Mouse (Mus musculus) forebrain, embryonic 15.5 days (tissue): ENCODE measurements around the gene Zfp341. TPM values are rescaled to one million over a fixed set of nuclear protein-coding genes. Genes with fewer than 3 reads are reported as not detected.

Experiments
- ATAC-seq: fragments of 200-750 bp; cut with Nextera tagmentation; replicated peaks from 2 replicates; pipeline ENCODE4 v1.8.0; 2017; ENCODE audit warnings: mild to moderate bottlenecking, moderate TSS enrichment, moderate library complexity
- H3K27ac ChIP-seq: fragments of 300-500 bp; sonication (generic); replicated peaks from 2 replicates; pipeline ENCODE4 v1.5.1; 2015; ENCODE audit warnings: mild to moderate bottlenecking, inconsistent platforms
- H3K27me3 ChIP-seq: fragments of 300-500 bp; sonication (generic); 2 replicates; pipeline ENCODE4 v1.6.1; 2015; ENCODE audit warnings: inconsistent platforms
- H3K36me3 ChIP-seq: fragments of 300-500 bp; sonication (generic); 2 replicates; pipeline ENCODE4 v1.6.1; 2015; ENCODE audit warnings: mild to moderate bottlenecking, inconsistent platforms
- H3K4me1 ChIP-seq: fragments of 300-500 bp; sonication (generic); 2 replicates; pipeline ENCODE4 v1.6.1; 2015; ENCODE audit warnings: inconsistent platforms
- H3K4me2 ChIP-seq: fragments of 300-500 bp; sonication (generic); replicated peaks from 2 replicates; pipeline ENCODE4 v1.6.1; 2015; ENCODE audit warnings: mild to moderate bottlenecking, inconsistent platforms
- H3K4me3 ChIP-seq: fragments of 300-500 bp; sonication (generic); 2 replicates; pipeline ENCODE4 v1.5.1; 2015; ENCODE audit warnings: mild to moderate bottlenecking, inconsistent platforms
- H3K9ac ChIP-seq: fragments of 300-500 bp; sonication (generic); replicated peaks from 2 replicates; pipeline ENCODE4 v1.6.1; 2015; ENCODE audit warnings: mild to moderate bottlenecking, inconsistent platforms
- H3K9me3 ChIP-seq: fragments of 300-500 bp; sonication (generic); 2 replicates; pipeline ENCODE4 v1.6.1; 2016; ENCODE audit warnings: inconsistent platforms
- whole genome bisulfite sequencing: fragments of 180-500 bp; shearing (Covaris S2); methylation state at CpG from one replicate; pipeline ENCODE4 v1.1.7; 2015; ENCODE audit warnings: mixed read lengths; 5-methylcytosine and 5-hydroxymethylcytosine counted together
- polyA plus RNA-seq: library from polyadenylated mRNA; unstranded; fragments of >200 nt; fragmentation: Nextera tagmentation; extraction: Ambion mirVana; gene quantifications from 2 replicates; pipeline ENCODE4 v1.2.1, GENCODE M21; 2015

The Zfp341 gene
- polyA plus RNA-seq, 1 experiment from 2014 or later: 2.7 TPM

- ATAC-seq: no peak
- H3K36me3 ChIP-seq: no peaks in the 10 kb centered on the region
Measured at GRCm38 (mm10) chr2:154572996-154573395, 40.1 kb upstream of the Zfp341 start.

GRCm38 (mm10) chr2:154574271-154574670 is 38.8 kb upstream of the Zfp341 start:
- H3K36me3 ChIP-seq: no peaks in the 10 kb centered on the region
- no peak for ATAC-seq
- H3K4me3 ChIP-seq: no peak overlapping the region
- 32% methylated on average over 7 of the region's 7 CpGs for WGBS
- no peaks in the 10 kb centered on the region for H3K9me3 ChIP-seq
- no peak overlapping the region for H3K27ac ChIP-seq
- no peak overlapping the region for H3K9ac ChIP-seq
- H3K27me3 ChIP-seq: no peaks in the 10 kb centered on the region
- H3K4me2 ChIP-seq: no peak overlapping the region
- H3K4me1 ChIP-seq: peaks cover 22% of the 10 kb centered on the region

More at GRCm38 (mm10) chr2:154572996-154573395, 40.1 kb upstream of the Zfp341 start:
- Histone ChIP-seq H3K4me1 (peaks cover 35% of the 10 kb centered on the region), H3K4me3 (no peak overlapping the region), H3K27me3 (no peaks in the 10 kb centered on the region), H3K27ac (no peak overlapping the region), H3K4me2 (no peak overlapping the region), H3K9ac (no peak overlapping the region), H3K9me3 (no peaks in the 10 kb centered on the region)
- WGBS: 81% methylated on average over 3 of the region's 3 CpGs

- H3K27me3 ChIP-seq: no peaks in the 10 kb centered on the region
- H3K27ac ChIP-seq: peak overlapping the region; percentile 25; the same call in 1 of the 2 replicates
- H3K9ac ChIP-seq: no peak overlapping the region
- 30% methylated on average over 12 of the region's 12 CpGs for WGBS
- peak; percentile 29; the same call in 1 of the 2 replicates for ATAC-seq
- H3K4me2 ChIP-seq: no peak overlapping the region
- H3K4me3 ChIP-seq: no peak overlapping the region
- no peaks in the 10 kb centered on the region for H3K36me3 ChIP-seq
- no peaks in the 10 kb centered on the region for H3K9me3 ChIP-seq
- H3K4me1 ChIP-seq: peaks cover 12% of the 10 kb centered on the region
Measured at GRCm38 (mm10) chr2:154576876-154577743, 36.0 kb upstream of the Zfp341 start.

- Histone ChIP-seq H3K9ac (no peak overlapping the region), H3K9me3 (no peaks in the 10 kb centered on the region), H3K27ac (no peak overlapping the region), H3K27me3 (no peaks in the 10 kb centered on the region), H3K36me3 (no peaks in the 10 kb centered on the region), H3K4me1 (peaks cover 12% of the 10 kb centered on the region), H3K4me3 (no peak overlapping the region), H3K4me2 (no peak overlapping the region)
- WGBS: 78% methylated on average over 6 of the region's 6 CpGs
- ATAC-seq: 0 out of 2 replicates have a peak, but pooled peaks have one; percentile 23
Measured at GRCm38 (mm10) chr2:154577744-154578067, 35.4 kb upstream of the Zfp341 start.

- no peak for ATAC-seq
- H3K27ac ChIP-seq: no peak overlapping the region; the same call in 1 of the 2 replicates
- H3K4me3 ChIP-seq: no peak overlapping the region
- H3K4me2 ChIP-seq: no peak overlapping the region
- H3K36me3 ChIP-seq: no peaks in the 10 kb centered on the region
- H3K9ac ChIP-seq: no peak overlapping the region
- no peaks in the 10 kb centered on the region for H3K27me3 ChIP-seq
- no peaks in the 10 kb centered on the region for H3K9me3 ChIP-seq
- 76% methylated on average over 8 of the region's 8 CpGs for WGBS
- H3K4me1 ChIP-seq: peaks cover 40% of the 10 kb centered on the region
Measured at GRCm38 (mm10) chr2:154580586-154580985, 32.5 kb upstream of the Zfp341 start.

- no peak overlapping the region for H3K9ac ChIP-seq
- H3K36me3 ChIP-seq: no peaks in the 10 kb centered on the region
- no peak for ATAC-seq
- H3K4me2 ChIP-seq: no peak overlapping the region
- H3K4me3 ChIP-seq: no peak overlapping the region
- 97% methylated on average over 1 of the region's 1 CpGs for WGBS
- peaks cover 44% of the 10 kb centered on the region for H3K4me1 ChIP-seq
- H3K9me3 ChIP-seq: no peaks in the 10 kb centered on the region
- H3K27ac ChIP-seq: no peak overlapping the region
- no peaks in the 10 kb centered on the region for H3K27me3 ChIP-seq
Measured at GRCm38 (mm10) chr2:154581421-154581820, 31.7 kb upstream of the Zfp341 start.

- no peak overlapping the region for H3K9ac ChIP-seq
- H3K4me3 ChIP-seq: no peak overlapping the region
- ATAC-seq: peak; percentile 95
- H3K27ac ChIP-seq: peak overlapping the region; percentile 88
- 43% methylated on average over 15 of the region's 15 CpGs for WGBS
- peak overlapping the region; percentile 0; the same call in 1 of the 2 replicates for H3K4me2 ChIP-seq
- peaks cover 32% of the 10 kb centered on the region for H3K4me1 ChIP-seq
- no peaks in the 10 kb centered on the region for H3K36me3 ChIP-seq
- no peaks in the 10 kb centered on the region for H3K9me3 ChIP-seq
- H3K27me3 ChIP-seq: no peaks in the 10 kb centered on the region
Measured at GRCm38 (mm10) chr2:154583906-154584872, 28.9 kb upstream of the Zfp341 start.

- H3K27ac ChIP-seq: peak overlapping the region; percentile 88
- H3K36me3 ChIP-seq: no peaks in the 10 kb centered on the region
- no peak overlapping the region for H3K4me2 ChIP-seq
- H3K9ac ChIP-seq: peak overlapping the region; percentile 16; the same call in 1 of the 2 replicates
- ATAC-seq: no peak
- no peaks in the 10 kb centered on the region for H3K9me3 ChIP-seq
- H3K27me3 ChIP-seq: no peaks in the 10 kb centered on the region
- WGBS: 49% methylated on average over 17 of the region's 17 CpGs
- H3K4me1 ChIP-seq: peaks cover 32% of the 10 kb centered on the region
- no peak overlapping the region for H3K4me3 ChIP-seq
Measured at GRCm38 (mm10) chr2:154584931-154585601, 28.0 kb upstream of the Zfp341 start.

- Histone ChIP-seq H3K36me3 (no peaks in the 10 kb centered on the region), H3K9ac (no peak overlapping the region), H3K4me3 (no peak overlapping the region), H3K9me3 (no peaks in the 10 kb centered on the region), H3K27me3 (no peaks in the 10 kb centered on the region), H3K4me1 (peaks cover 32% of the 10 kb centered on the region), H3K27ac (no peak overlapping the region), H3K4me2 (no peak overlapping the region)
- 80% methylated on average over 5 of the region's 5 CpGs for WGBS
- ATAC-seq: no peak
Measured at GRCm38 (mm10) chr2:154586405-154586804, 26.7 kb upstream of the Zfp341 start.

GRCm38 (mm10) chr2:154589051-154589450 is 24.0 kb upstream of the Zfp341 start:
- WGBS: 56% methylated on average over 4 of the region's 4 CpGs

GRCm38 (mm10) chr2:154591239-154591638 is 21.9 kb upstream of the Zfp341 start:
- Histone ChIP-seq H3K27me3 (no peaks in the 10 kb centered on the region), H3K4me3 (no peak overlapping the region), H3K36me3 (no peaks in the 10 kb centered on the region), H3K27ac (no peak overlapping the region), H3K9ac (no peak overlapping the region), H3K4me1 (no peaks in the 10 kb centered on the region), H3K4me2 (no peak overlapping the region), H3K9me3 (no peaks in the 10 kb centered on the region)
- 86% methylated on average over 3 of the region's 3 CpGs for WGBS
- no peak for ATAC-seq

More at GRCm38 (mm10) chr2:154589051-154589450, 24.0 kb upstream of the Zfp341 start:
- Histone ChIP-seq H3K4me1 (peaks cover 19% of the 10 kb centered on the region), H3K4me3 (no peak overlapping the region), H3K27ac (no peak overlapping the region; the same call in 1 of the 2 replicates), H3K36me3 (no peaks in the 10 kb centered on the region), H3K4me2 (no peak overlapping the region), H3K27me3 (no peaks in the 10 kb centered on the region), H3K9ac (no peak overlapping the region), H3K9me3 (no peaks in the 10 kb centered on the region)
- no peak for ATAC-seq
